Mouse (Mus musculus): ENCODE data around the gene Ptprr. TPM values are rescaled to one million over a fixed set of nuclear protein-coding genes. Genes with fewer than 3 reads are reported as not detected.

The Ptprr gene
- polyA plus RNA-seq, 1 experiment from 2014 or later = 15.0 TPM

- ATAC-seq (ENCODE audit: low FRiP score) = no peak
- H3K27me3 ChIP-seq = no peaks in the 10 kb centered on the region
- 95% methylated on average over 2 of the region's 2 CpGs for WGBS
Measured at GRCm38 (mm10) chr10:116121463-116121862, 103.5 kb downstream of the Ptprr start.

DNA sequence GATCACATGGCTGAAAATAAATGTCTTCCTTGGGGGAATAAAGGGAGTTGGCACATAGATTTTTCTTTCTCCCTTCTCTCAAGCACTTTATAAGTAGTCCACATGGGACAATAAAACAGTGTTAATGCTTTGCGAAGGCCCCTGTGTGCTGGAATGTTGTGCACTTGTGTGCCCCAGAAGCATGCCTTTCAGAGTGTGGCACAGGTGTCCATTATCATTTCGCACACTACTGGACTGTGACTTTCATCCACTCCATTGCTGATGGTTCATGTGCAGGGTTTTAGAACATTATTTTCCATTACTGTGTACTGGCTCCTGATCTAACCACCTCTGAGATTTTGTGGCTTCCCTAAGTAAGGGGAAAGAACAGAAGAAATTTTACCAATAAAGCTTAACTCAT is 105.8 kb downstream of the Ptprr start:
- Histone ChIP-seq H3K36me3 (no peaks in the 10 kb centered on the region), H3K4me1 (replicated peaks) (no peaks in the 10 kb centered on the region), H3K27me3 (no peaks in the 10 kb centered on the region), H3K9me3 (no peaks in the 10 kb centered on the region), H3K9ac (no peak overlapping the region), H3K4me2 (no peak overlapping the region), H3K27ac (no peak overlapping the region), H3K4me3 (no peak overlapping the region)
- no peak for ATAC-seq (ENCODE audit: low FRiP score)
- 73% methylated on average over 2 of the region's 2 CpGs for WGBS

More at GRCm38 (mm10) chr10:116121463-116121862, 103.5 kb downstream of the Ptprr start:
- Histone ChIP-seq H3K4me2 (no peak overlapping the region), H3K4me1 (replicated peaks) (no peaks in the 10 kb centered on the region), H3K36me3 (no peaks in the 10 kb centered on the region), H3K9me3 (no peaks in the 10 kb centered on the region), H3K4me3 (no peak overlapping the region), H3K27ac (no peak overlapping the region), H3K9ac (no peak overlapping the region)

GRCm38 (mm10) chr10:116125364-116125763 is 107.4 kb downstream of the Ptprr start:
- no peak for ATAC-seq (ENCODE audit: low FRiP score)
- WGBS = 68% methylated on average over 5 of the region's 5 CpGs
- Histone ChIP-seq H3K36me3 (no peaks in the 10 kb centered on the region), H3K27ac (no peak overlapping the region), H3K4me3 (no peak overlapping the region), H3K9me3 (no peaks in the 10 kb centered on the region), H3K4me2 (no peak overlapping the region), H3K4me1 (replicated peaks) (no peaks in the 10 kb centered on the region), H3K27me3 (no peaks in the 10 kb centered on the region), H3K9ac (no peak overlapping the region)

DNA sequence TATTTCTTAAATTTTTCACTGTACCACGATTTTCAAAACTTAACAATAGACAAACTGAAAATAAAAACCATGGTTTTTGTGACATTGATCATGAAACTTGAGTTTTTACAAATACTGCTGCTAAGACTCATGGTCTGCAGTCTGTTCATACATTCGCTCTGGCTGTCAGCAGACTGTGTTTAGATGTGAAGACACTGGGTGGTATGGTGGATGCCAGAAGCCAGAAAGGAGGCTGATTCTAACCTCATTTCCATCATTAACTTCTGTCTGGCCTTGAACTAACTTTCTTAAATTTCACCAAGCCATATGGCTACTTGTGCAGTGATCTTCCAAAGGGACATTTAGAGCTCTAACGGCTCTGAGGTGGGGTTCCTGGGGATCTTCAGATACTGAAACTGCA is 112.4 kb downstream of the Ptprr start:
- Histone ChIP-seq H3K36me3 (no peaks in the 10 kb centered on the region), H3K27ac (no peak overlapping the region), H3K4me1 (replicated peaks) (no peaks in the 10 kb centered on the region), H3K4me3 (no peak overlapping the region), H3K4me2 (no peak overlapping the region), H3K9me3 (no peaks in the 10 kb centered on the region), H3K27me3 (no peaks in the 10 kb centered on the region), H3K9ac (no peak overlapping the region)
- WGBS = 88% methylated on average over 3 of the region's 3 CpGs
- ATAC-seq (ENCODE audit: low FRiP score) = no peak

- no peak for ATAC-seq (ENCODE audit: low FRiP score)
- no peaks in the 10 kb centered on the region for H3K27me3 ChIP-seq
- H3K4me2 ChIP-seq = no peak overlapping the region
- H3K27ac ChIP-seq = no peak overlapping the region
- H3K4me1 ChIP-seq (replicated peaks) = no peaks in the 10 kb centered on the region
- H3K9ac ChIP-seq = no peak overlapping the region
- H3K36me3 ChIP-seq = no peaks in the 10 kb centered on the region
- 86% methylated on average over 4 of the region's 4 CpGs for WGBS
- no peaks in the 10 kb centered on the region for H3K9me3 ChIP-seq
- no peak overlapping the region for H3K4me3 ChIP-seq
Measured at GRCm38 (mm10) chr10:116131223-116131622, 113.2 kb downstream of the Ptprr start.

DNA sequence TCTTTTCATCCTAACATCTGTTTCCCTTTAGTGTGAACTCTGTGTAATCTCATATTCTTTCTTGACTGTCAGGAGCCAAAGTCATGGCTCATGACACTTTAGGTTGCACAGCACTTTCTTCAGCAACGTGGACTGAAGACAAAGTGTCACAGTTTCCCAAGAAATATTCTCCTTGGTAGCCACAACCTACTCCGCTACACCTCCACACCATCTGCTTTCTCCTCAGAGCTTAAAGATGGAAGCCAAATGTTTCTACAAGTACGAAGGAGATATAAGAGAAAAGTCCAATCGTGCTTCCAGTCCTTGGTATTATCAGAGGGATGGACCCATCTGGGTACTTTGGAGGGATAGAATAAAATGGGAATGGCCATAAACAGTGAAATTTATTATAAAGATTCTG is 114.2 kb downstream of the Ptprr start:
- Histone ChIP-seq H3K9me3 (no peaks in the 10 kb centered on the region), H3K27me3 (no peaks in the 10 kb centered on the region), H3K4me2 (no peak overlapping the region), H3K4me3 (no peak overlapping the region), H3K4me1 (replicated peaks) (no peaks in the 10 kb centered on the region), H3K36me3 (no peaks in the 10 kb centered on the region), H3K27ac (no peak overlapping the region), H3K9ac (no peak overlapping the region)
- no peak for ATAC-seq (ENCODE audit: low FRiP score)
- 84% methylated on average over 4 of the region's 4 CpGs for WGBS

GRCm38 (mm10) chr10:116135187-116135586 is 117.2 kb downstream of the Ptprr start:
- no peaks in the 10 kb centered on the region for H3K27me3 ChIP-seq

DNA sequence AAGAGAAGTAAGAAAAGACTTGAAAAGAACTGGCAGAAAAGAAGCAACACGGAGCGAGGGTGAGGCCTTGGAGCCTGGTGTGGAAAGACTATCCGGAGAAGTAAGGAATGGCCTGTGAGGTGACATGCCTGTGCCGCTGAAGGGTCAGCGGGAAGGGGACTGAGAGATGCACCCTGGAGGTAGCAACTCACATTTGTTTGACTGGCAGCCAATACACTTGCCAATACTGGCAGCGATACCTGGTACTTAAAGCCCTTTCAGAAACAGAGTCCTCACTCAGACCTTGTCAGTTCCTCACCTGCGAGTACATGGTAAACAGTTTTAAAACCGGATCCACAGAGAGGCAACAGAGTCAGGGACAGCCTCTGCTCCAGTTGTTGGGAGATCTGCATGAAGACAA is 122.2 kb downstream of the Ptprr start:
- Histone ChIP-seq H3K36me3 (no peaks in the 10 kb centered on the region), H3K9ac (no peak overlapping the region), H3K27ac (no peak overlapping the region), H3K4me2 (no peak overlapping the region), H3K27me3 (no peaks in the 10 kb centered on the region), H3K4me3 (no peak overlapping the region), H3K4me1 (replicated peaks) (no peaks in the 10 kb centered on the region), H3K9me3 (no peaks in the 10 kb centered on the region)
- no peak for ATAC-seq (ENCODE audit: low FRiP score)
- 90% methylated on average over 8 of the region's 8 CpGs for WGBS

More at GRCm38 (mm10) chr10:116135187-116135586, 117.2 kb downstream of the Ptprr start:
- ATAC-seq (ENCODE audit: low FRiP score) = no peak
- Histone ChIP-seq H3K27ac (no peak overlapping the region), H3K36me3 (no peaks in the 10 kb centered on the region), H3K4me1 (replicated peaks) (no peaks in the 10 kb centered on the region), H3K4me2 (no peak overlapping the region), H3K9me3 (no peaks in the 10 kb centered on the region), H3K4me3 (no peak overlapping the region), H3K9ac (no peak overlapping the region)
- 80% methylated on average over 2 of the region's 2 CpGs for WGBS

DNA sequence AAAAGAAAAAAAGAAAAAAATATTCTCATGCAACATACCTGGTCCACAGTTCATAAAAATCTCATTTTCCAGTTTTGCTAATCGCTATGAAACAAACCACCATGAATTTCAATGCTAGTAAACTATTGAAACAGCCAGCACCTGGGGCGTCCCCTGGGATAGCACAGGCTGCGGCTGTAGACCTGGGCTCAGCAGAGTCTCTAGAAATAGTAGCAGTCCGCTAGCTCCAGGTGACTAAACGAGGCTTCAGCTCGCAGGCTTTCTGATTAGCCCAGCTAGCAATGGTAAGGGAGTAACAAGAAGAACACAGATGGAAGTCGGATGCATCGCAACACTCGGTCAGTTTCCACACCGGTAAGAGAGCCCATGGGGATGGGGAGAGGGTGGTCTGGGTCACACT is 125.7 kb downstream of the Ptprr start:
- H3K27me3 ChIP-seq = no peaks in the 10 kb centered on the region
- ATAC-seq (ENCODE audit: low FRiP score) = no peak
- peaks cover 11% of the 10 kb centered on the region for H3K4me1 ChIP-seq (replicated peaks)
- H3K9me3 ChIP-seq = no peaks in the 10 kb centered on the region
- 83% methylated on average over 10 of the region's 10 CpGs for WGBS
- no peak overlapping the region for H3K4me3 ChIP-seq
- H3K9ac ChIP-seq = no peak overlapping the region
- H3K36me3 ChIP-seq = no peaks in the 10 kb centered on the region
- no peak overlapping the region for H3K27ac ChIP-seq
- H3K4me2 ChIP-seq = no peak overlapping the region

- Histone ChIP-seq H3K9ac (no peak overlapping the region), H3K36me3 (no peaks in the 10 kb centered on the region), H3K27ac (no peak overlapping the region), H3K9me3 (no peaks in the 10 kb centered on the region), H3K4me2 (0 out of 2 replicates have a peak overlapping the region, but pooled peaks have one; percentile 6), H3K4me3 (no peak overlapping the region), H3K4me1 (replicated peaks) (peaks cover 11% of the 10 kb centered on the region), H3K27me3 (no peaks in the 10 kb centered on the region)
- no peak for ATAC-seq (ENCODE audit: low FRiP score)
- WGBS = 27% methylated on average over 9 of the region's 9 CpGs
Measured at GRCm38 (mm10) chr10:116146091-116146490, 128.1 kb downstream of the Ptprr start.

DNA sequence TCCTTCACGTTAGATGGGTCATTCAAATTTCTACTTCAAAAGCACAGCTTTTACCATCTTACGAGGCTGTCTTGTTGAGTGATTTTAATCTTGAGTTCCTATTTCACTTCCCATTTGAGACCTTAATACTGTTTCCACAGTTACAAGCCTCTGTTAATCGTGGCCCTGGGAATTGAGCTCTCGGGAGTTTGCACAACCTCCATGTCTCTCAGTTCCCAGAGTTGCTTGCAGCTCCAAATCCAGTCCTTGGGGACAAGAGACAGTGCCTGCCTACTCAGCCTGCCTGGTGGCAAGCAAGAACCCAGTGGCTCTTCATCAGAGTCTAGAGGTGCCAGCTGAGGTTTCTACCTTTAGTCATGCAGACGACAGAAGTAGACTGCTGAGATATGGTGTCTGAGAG is 136.7 kb downstream of the Ptprr start:
- H3K27me3 ChIP-seq = no peaks in the 10 kb centered on the region
- H3K4me2 ChIP-seq = no peak overlapping the region
- H3K36me3 ChIP-seq = no peaks in the 10 kb centered on the region
- H3K4me3 ChIP-seq = no peak overlapping the region
- H3K27ac ChIP-seq = no peak overlapping the region
- WGBS = 87% methylated on average over 5 of the region's 5 CpGs
- no peaks in the 10 kb centered on the region for H3K4me1 ChIP-seq (replicated peaks)
- H3K9ac ChIP-seq = no peak overlapping the region
- no peak for ATAC-seq (ENCODE audit: low FRiP score)
- H3K9me3 ChIP-seq = peaks cover 3% of the 10 kb centered on the region; the same call in 1 of the 2 replicates

DNA sequence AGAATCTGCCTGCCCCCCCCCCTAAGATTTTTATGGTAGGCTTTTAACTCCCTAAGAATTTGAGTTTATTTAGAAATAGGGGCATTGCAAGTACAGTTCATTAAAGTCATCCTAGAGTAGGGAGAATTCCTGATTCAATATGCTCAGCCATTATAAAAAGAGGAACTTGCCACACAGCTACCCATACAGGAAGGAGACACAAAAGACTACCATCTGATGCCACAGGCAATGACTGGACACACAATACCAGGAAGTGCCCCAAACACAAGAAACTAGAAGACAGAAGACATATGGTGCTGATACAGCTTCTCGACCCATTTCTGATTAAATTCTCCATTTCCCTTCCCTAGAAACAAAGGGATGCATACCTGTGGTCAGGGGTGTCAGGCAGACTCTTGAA is 138.7 kb downstream of the Ptprr start:
- Histone ChIP-seq H3K4me1 (replicated peaks) (no peaks in the 10 kb centered on the region), H3K27me3 (no peaks in the 10 kb centered on the region), H3K4me3 (no peak overlapping the region), H3K36me3 (no peaks in the 10 kb centered on the region), H3K9ac (no peak overlapping the region), H3K27ac (no peak overlapping the region), H3K4me2 (no peak overlapping the region), H3K9me3 (peaks cover 3% of the 10 kb centered on the region; the same call in 1 of the 2 replicates)
- 78% methylated on average over 1 of the region's 1 CpGs for WGBS
- ATAC-seq (ENCODE audit: low FRiP score) = no peak

- Histone ChIP-seq H3K9ac (no peak overlapping the region), H3K27me3 (no peaks in the 10 kb centered on the region), H3K9me3 (no peaks in the 10 kb centered on the region), H3K4me1 (replicated peaks) (no peaks in the 10 kb centered on the region), H3K27ac (no peak overlapping the region), H3K36me3 (no peaks in the 10 kb centered on the region), H3K4me2 (no peak overlapping the region), H3K4me3 (no peak overlapping the region)
- no peak for ATAC-seq (ENCODE audit: low FRiP score)
- 82% methylated on average over 12 of the region's 12 CpGs for WGBS
Measured at GRCm38 (mm10) chr10:116162338-116162737, 144.3 kb downstream of the Ptprr start.
